Mouse (Mus musculus) limb, embryonic 11.5 days (tissue): ENCODE results near the gene Tenm2. TPM values are rescaled to one million over a fixed set of nuclear protein-coding genes. Genes with fewer than 3 reads are reported as not detected.

Source experiments
- ATAC-seq: fragments of 200-750 bp; cut with Nextera tagmentation; 2 replicates; pipeline ENCODE4 v1.8.0; 2017; ENCODE audit warnings: low read depth; ENCODE audit not compliant: insufficient number of reproducible peaks, low FRiP score, low TSS enrichment
- DNase-seq: peaks from one replicate; pipeline ENCODE4 v3.0.0-alpha.2; 2015; ENCODE audit warnings: low spot score
- H3K27ac ChIP-seq: fragments of 300-500 bp; sonication (generic); replicated peaks from 2 replicates; pipeline ENCODE4 v1.5.1; 2014; ENCODE audit warnings: low read depth, mild to moderate bottlenecking, low read length
- H3K27me3 ChIP-seq: fragments of 300-500 bp; sonication (generic); 2 replicates; pipeline ENCODE4 v1.6.1; 2014; ENCODE audit warnings: mild to moderate bottlenecking, low read length, mixed read lengths; ENCODE audit not compliant: control insufficient read depth, insufficient read depth
- H3K36me3 ChIP-seq: fragments of 300-500 bp; sonication (generic); 2 replicates; pipeline ENCODE4 v1.6.1; 2014; ENCODE audit warnings: mild to moderate bottlenecking, low read length, moderate library complexity, mixed read lengths; ENCODE audit not compliant: control insufficient read depth, insufficient read depth
- H3K4me1 ChIP-seq: fragments of 300-500 bp; sonication (generic); 2 replicates; pipeline ENCODE4 v1.6.1; 2014; ENCODE audit warnings: low read length, mixed read lengths; ENCODE audit not compliant: control insufficient read depth, insufficient read depth
- H3K4me2 ChIP-seq: fragments of 300-500 bp; sonication (generic); 2 replicates; pipeline ENCODE4 v1.6.1; 2014; ENCODE audit warnings: low read depth, mild to moderate bottlenecking, moderate library complexity; ENCODE audit not compliant: severe bottlenecking
- H3K4me3 ChIP-seq: fragments of 300-500 bp; sonication (generic); 2 replicates; pipeline ENCODE4 v1.5.1; 2014; ENCODE audit warnings: low read depth, low read length
- H3K9ac ChIP-seq: fragments of 300-500 bp; sonication (generic); 2 replicates; pipeline ENCODE4 v1.6.1; 2014; ENCODE audit warnings: mild to moderate bottlenecking, low read length
- H3K9me3 ChIP-seq: fragments of 300-500 bp; sonication (generic); 2 replicates; pipeline ENCODE4 v1.6.1; 2016; ENCODE audit warnings: low read length; ENCODE audit not compliant: control insufficient read depth
- WGBS: fragments of 180-500 bp; shearing (Covaris S2); extraction: QIAGEN DNeasy Blood & Tissue Kit; methylation state at CpG from one replicate; pipeline ENCODE4 v1.1.7; 2014; 5-methylcytosine and 5-hydroxymethylcytosine counted together
- polyA plus RNA-seq: library from polyadenylated mRNA; unstranded; fragments of >200 nt; fragmentation: Nextera tagmentation; extraction: Ambion mirVana; gene quantifications from 2 replicates; pipeline ENCODE4 v1.2.1, GENCODE M21; 2014

Gene Tenm2
- polyA plus RNA-seq, 1 experiment from 2014 or later, result 0.44 TPM

DNA sequence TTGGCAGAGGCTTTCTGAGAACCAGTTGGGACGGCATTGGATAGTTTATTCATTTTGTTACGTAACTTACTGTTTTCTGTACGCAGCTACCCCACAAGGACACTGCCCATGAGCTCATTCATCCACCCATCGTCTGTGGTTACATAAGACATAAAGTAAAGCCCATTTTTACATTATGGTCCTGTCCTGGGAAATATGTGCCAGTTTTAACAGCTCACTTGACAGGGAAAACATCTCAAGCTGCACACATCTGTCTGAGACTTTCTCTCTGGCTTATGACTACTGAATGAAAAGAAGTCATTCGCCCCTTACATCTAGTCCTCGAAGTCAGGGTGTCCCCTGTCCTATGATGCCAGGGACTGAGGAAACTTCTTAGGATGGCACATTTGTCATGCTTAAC, 884.4 kb downstream of the Tenm2 start:
- no peaks in the 10 kb centered on the region for H3K36me3 ChIP-seq
- no peak overlapping the region for H3K4me2 ChIP-seq
- H3K9ac ChIP-seq, result no peak overlapping the region
- DNase-seq (no peak), ATAC-seq (no peak)
- H3K4me1 ChIP-seq, result no peaks in the 10 kb centered on the region
- no peaks in the 10 kb centered on the region for H3K9me3 ChIP-seq
- no peak overlapping the region for H3K4me3 ChIP-seq
- WGBS, result 86% methylated on average over 6 of the region's 6 CpGs
- H3K27me3 ChIP-seq, result no peaks in the 10 kb centered on the region
- no peak overlapping the region for H3K27ac ChIP-seq

GRCm38 (mm10) chr11:36350264-36350663, 885.5 kb downstream of the Tenm2 start:
- Histone ChIP-seq H3K27me3 (no peaks in the 10 kb centered on the region), H3K4me3 (no peak overlapping the region), H3K4me2 (no peak overlapping the region), H3K27ac (no peak overlapping the region), H3K36me3 (no peaks in the 10 kb centered on the region), H3K4me1 (no peaks in the 10 kb centered on the region), H3K9me3 (no peaks in the 10 kb centered on the region), H3K9ac (no peak overlapping the region)
- WGBS, result 81% methylated on average over 1 of the region's 1 CpGs
- ATAC-seq (no peak), DNase-seq (no peak)

GRCm38 (mm10) chr11:36349856-36350255, 885.9 kb downstream of the Tenm2 start:
- Histone ChIP-seq H3K27me3 (no peaks in the 10 kb centered on the region), H3K9me3 (no peaks in the 10 kb centered on the region), H3K27ac (no peak overlapping the region), H3K4me1 (no peaks in the 10 kb centered on the region), H3K4me2 (no peak overlapping the region), H3K36me3 (no peaks in the 10 kb centered on the region), H3K4me3 (no peak overlapping the region), H3K9ac (no peak overlapping the region)
- WGBS, result 29% methylated on average over 2 of the region's 2 CpGs
- ATAC-seq, result no peak
- peak; percentile 24 for DNase-seq

DNA sequence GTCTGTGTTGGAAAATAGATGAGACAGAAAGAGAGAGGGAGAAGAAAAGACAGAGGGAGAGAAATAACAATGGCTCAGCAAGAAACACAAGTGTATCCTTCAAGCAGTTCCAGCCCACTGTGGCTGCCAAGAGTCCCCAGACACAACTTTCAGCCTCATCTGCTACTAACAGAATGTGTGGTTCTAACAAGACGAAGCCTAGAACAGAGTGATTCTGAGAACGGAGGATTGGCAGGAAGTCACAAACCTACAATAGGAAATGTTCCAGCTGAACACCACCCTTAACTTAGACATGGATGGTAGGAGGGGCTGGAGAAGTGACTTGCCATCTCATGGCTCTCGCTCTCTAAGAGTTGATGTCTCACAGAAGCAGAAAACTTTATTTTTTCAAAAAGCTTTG, 894.0 kb downstream of the Tenm2 start:
- Histone ChIP-seq H3K9me3 (no peaks in the 10 kb centered on the region), H3K27ac (no peak overlapping the region), H3K4me2 (no peak overlapping the region), H3K9ac (no peak overlapping the region), H3K4me1 (no peaks in the 10 kb centered on the region), H3K27me3 (no peaks in the 10 kb centered on the region), H3K4me3 (no peak overlapping the region), H3K36me3 (no peaks in the 10 kb centered on the region)
- 88% methylated on average over 3 of the region's 3 CpGs for WGBS
- ATAC-seq, result no peak
- no peak for DNase-seq

GRCm38 (mm10) chr11:36338424-36338823, 897.3 kb downstream of the Tenm2 start:
- 87% methylated on average over 4 of the region's 4 CpGs for WGBS
- no peak overlapping the region for H3K27ac ChIP-seq
- H3K9ac ChIP-seq, result no peak overlapping the region
- no peak overlapping the region for H3K4me3 ChIP-seq
- no peaks in the 10 kb centered on the region for H3K9me3 ChIP-seq
- no peaks in the 10 kb centered on the region for H3K36me3 ChIP-seq
- H3K4me2 ChIP-seq, result no peak overlapping the region
- H3K27me3 ChIP-seq, result no peaks in the 10 kb centered on the region
- ATAC-seq (no peak), DNase-seq (no peak)
- H3K4me1 ChIP-seq, result peaks cover 9% of the 10 kb centered on the region

DNA sequence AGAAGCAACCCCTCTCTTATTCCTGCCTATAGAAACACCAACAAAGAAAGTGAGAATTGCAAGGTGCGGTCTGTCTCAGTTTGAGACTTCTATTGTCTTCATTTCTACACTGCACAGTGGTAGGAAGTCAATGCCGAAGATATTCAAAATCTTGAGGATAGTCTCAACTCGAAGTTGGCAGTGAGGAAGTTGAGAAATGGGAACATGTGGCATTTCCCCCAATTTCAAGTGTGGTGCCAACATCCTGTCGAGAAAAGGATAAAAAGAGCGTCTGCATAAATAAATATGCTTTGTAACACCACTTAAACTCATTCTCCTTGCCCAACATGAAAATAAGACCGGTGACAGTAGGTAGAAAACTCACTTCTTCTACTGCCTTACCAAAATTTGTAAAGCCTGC, 898.7 kb downstream of the Tenm2 start:
- peaks cover 9% of the 10 kb centered on the region for H3K4me1 ChIP-seq

GRCm38 (mm10) chr11:36335147-36335546, 900.6 kb downstream of the Tenm2 start:
- H3K27me3 ChIP-seq, result no peaks in the 10 kb centered on the region
- peaks cover 19% of the 10 kb centered on the region for H3K4me1 ChIP-seq
- H3K36me3 ChIP-seq, result no peaks in the 10 kb centered on the region
- WGBS, result 75% methylated on average over 5 of the region's 5 CpGs
- no peak overlapping the region for H3K9ac ChIP-seq
- H3K27ac ChIP-seq, result no peak overlapping the region
- DNase-seq (no peak), ATAC-seq (no peak)
- H3K4me3 ChIP-seq, result no peak overlapping the region
- no peak overlapping the region for H3K4me2 ChIP-seq
- H3K9me3 ChIP-seq, result no peaks in the 10 kb centered on the region

More for the DNA sequence above, 898.7 kb downstream of the Tenm2 start:
- ATAC-seq, result no peak
- Histone ChIP-seq H3K27ac (no peak overlapping the region), H3K9me3 (no peaks in the 10 kb centered on the region), H3K36me3 (no peaks in the 10 kb centered on the region), H3K9ac (no peak overlapping the region), H3K27me3 (no peaks in the 10 kb centered on the region), H3K4me2 (no peak overlapping the region), H3K4me3 (no peak overlapping the region)
- no peak for DNase-seq
- 90% methylated on average over 6 of the region's 6 CpGs for WGBS

DNA sequence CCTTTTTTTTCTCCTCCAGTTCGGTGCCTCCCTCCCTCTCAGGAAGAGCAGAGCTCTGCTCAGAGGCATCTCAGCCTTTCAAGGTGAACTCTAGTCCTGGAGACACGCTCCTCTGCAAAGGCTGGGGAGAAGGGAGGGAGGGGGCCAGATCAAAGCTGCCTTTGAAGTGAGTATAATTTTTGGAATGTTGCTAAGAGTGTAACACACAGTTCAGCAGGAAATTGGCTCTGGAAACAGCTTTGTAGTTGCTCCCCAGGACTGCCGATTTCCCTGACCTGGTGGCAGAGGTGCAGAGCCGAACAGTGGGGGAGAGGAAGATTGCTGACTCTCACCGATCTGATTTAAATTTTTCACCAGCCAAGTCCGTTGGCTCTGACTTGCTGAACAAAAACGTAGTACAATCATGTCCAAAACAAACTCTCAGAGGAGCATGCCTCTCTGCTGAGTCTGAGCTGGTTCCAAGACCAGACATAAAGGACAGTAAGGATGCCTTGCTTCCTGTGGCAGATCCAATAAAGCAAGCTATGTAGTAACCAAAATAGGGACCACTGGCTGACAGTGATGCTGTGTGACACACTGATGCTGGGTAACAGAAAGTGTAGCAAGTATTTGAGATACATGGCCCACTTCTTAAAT, 901.5 kb downstream of the Tenm2 start:
- peak overlapping the region; percentile 8; the same call in 1 of the 2 replicates for H3K4me2 ChIP-seq
- DNase-seq, result peak; percentile 60
- WGBS, result 1% methylated on average over 7 of the region's 7 CpGs

DNA sequence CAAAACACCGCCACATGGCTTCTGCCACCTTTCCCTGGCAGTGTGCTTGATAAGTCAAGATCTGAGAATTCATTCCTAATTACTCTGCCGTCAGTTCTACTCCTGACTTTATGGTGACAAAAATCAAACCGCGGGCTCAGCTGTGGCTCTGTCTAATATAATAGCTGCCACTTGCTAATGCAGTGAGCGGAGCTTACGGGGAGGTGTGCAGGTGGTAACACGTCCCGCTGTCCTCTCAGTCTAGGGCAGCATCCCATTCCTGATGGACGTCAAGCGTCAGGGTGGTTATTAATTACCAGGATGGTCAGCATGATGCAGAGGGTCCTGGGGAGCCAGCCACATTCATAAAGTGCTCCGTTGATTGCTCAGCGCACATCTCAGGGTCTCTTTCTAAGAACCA, 903.5 kb downstream of the Tenm2 start:
- DNase-seq (peak; percentile 38), ATAC-seq (no peak)
- Histone ChIP-seq H3K27me3 (no peaks in the 10 kb centered on the region), H3K4me2 (no peak overlapping the region), H3K9me3 (no peaks in the 10 kb centered on the region), H3K9ac (no peak overlapping the region), H3K4me1 (peaks cover 19% of the 10 kb centered on the region), H3K4me3 (no peak overlapping the region), H3K36me3 (no peaks in the 10 kb centered on the region), H3K27ac (no peak overlapping the region)
- WGBS, result 27% methylated on average over 12 of the region's 12 CpGs

More for the DNA sequence above, 901.5 kb downstream of the Tenm2 start:
- peaks cover 19% of the 10 kb centered on the region for H3K4me1 ChIP-seq
- no peaks in the 10 kb centered on the region for H3K9me3 ChIP-seq
- no peak overlapping the region for H3K4me3 ChIP-seq
- H3K36me3 ChIP-seq, result no peaks in the 10 kb centered on the region
- peak; percentile 60; the same call in 1 of the 2 replicates for ATAC-seq
- no peak overlapping the region for H3K27ac ChIP-seq
- H3K27me3 ChIP-seq, result no peaks in the 10 kb centered on the region
- no peak overlapping the region for H3K9ac ChIP-seq
